Mouse (Mus musculus) spleen, embryonic (tissue): ENCODE measurements around the gene Acp4.
"Not testable (repeated sequence)": the region's sequence is repeated elsewhere in the genome, so short reads cannot be mapped to it uniquely, and the experiment has no call there.

Experiments
- CTCF ChIA-PET: fragments of 350-600 bp; sonication (Branson Sonifier 250); formaldehyde crosslinking; loops from one replicate; lab custom pipeline; 2022; lab: Charles Lee

Gene Acp4

DNA sequence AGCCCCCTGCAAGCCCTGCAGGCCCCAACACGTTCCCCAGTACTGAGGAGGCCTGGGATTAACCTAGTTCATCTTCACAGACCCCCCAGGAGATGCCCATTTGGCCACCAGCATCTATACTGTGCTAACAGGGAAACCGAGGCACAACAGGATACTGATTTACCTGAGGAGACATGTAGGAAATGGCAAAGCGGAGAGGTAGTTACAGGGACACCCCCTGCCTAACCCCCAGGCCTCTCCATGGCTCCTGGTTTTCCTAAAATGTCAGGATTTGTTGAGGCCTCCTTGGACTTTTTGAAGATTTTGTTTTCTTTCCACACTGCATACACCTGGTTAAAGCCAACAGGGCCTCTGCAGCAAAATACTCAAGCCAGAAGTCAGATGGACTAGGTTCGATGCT lies at the start of gene Acp4:
TSS of gene Acp4 (minus strand) at position 101 of the 400 bp plus-strand sequence.
- CTCF ChIA-PET, result no interaction called here

GRCm38 (mm10) chr7:44306516-44307240 lies 49.5 kb upstream of the Acp4 start, which contains the start of gene Clec11a:
TSS of gene Clec11a (minus strand) at chr7:44306902.
- CTCF ChIA-PET, result interaction anchor here (0.9 kb wide), 1 partner anchor 239 kb away, joined by 3 read pairs; no protein-coding TSS in a partner anchor

GRCm38 (mm10) chr7:44305686-44306085 lies 48.5 kb upstream of the Acp4 start:
- CTCF ChIA-PET, result no interaction called here

DNA sequence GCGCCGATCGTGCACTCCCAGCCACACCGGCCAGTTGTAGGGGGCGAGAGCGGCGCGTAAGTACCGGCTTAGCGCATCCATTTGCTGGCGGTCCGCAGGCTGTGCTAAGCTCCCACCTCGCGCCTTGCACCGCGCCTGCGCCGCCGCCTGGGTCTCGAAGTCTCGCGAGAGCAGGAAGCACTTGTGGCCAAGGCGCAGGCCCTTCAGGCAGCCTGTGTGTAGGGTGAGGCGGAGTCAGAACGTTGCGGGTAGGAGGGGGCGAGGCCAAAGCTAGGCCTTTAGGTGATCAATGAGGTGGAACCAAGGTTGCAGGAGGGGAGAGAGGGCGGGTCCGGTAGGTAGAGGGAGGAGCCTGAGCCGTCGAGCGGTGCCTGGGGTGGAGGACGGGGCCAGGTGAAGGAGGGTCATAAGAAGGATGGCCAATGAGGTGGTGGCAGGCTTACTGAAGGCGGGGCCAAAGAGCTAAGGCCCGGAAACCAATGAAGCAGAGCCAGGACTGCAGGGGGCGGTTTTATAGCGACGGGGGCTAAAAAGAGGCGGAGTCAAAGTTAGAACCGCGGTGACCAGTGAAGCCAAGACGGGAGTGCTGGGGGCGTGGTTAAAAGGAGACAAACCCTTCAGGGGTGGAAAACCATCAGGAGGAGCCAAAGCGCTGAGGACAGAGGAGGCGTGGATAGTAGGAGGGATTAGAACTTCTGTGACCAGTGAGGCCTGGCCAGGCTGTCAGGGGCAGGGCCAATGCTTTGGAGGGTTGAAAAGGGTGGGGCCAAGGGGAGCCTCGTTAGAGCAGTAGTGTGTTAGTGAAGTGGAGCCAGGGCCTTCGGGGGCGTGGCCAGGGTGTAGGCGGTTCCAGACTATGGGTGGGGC lies 47.8 kb upstream of the Acp4 start:
- CTCF ChIA-PET, result no interaction called here

DNA sequence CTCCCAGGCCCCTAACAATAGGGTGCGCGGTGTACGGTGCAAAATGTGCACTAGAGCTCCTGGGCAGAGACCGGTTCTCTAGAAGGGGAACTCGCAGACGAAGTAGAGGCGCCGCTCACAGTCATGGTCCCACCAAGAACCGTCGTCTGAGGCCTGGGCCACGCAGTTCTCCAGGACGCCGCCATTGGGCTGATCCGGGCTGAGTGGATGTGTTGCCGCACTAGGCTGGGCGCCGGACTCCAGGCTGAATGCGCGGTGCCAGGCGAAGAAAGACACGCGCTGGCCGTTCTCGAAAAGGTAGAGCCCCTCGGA lies 47.2 kb upstream of the Acp4 start:
- CTCF ChIA-PET, result no interaction called here

- CTCF ChIA-PET, result no interaction called here
These were observed 46.5 kb upstream of the Acp4 start for GRCm38 (mm10) chr7:44303346-44304340.

- CTCF ChIA-PET, result not testable (repeated sequence)
These were observed 40.3 kb upstream of the Acp4 start for GRCm38 (mm10) chr7:44297501-44297900.

DNA sequence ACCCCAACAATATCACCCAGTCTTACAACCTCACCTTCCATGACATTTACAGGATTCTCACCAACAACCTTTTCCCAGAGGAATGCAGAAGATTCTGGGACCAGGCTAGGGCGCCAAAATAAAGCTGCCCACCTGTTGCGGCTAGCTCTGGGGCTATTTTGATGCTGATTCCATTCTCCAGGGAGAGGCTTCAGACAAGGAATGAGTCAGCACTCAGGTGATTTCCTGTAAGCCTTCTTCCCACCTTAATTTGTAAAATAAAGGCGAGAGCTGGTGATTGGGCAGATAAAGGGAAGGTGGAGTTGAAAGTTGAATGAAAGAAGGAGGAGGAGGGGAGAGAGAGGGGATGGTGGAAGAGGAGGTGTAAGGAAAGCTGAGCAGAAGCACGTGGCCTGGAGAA lies 34.2 kb upstream of the Acp4 start:
- CTCF ChIA-PET, result no interaction called here

- CTCF ChIA-PET, result no interaction called here
These were observed 33.8 kb upstream of the Acp4 start for GRCm38 (mm10) chr7:44290986-44291385.

- CTCF ChIA-PET, result interaction anchor here (0.6 kb wide), 1 partner anchor 23 kb away, joined by 5 read pairs; no protein-coding TSS in a partner anchor
These were observed 30.6 kb upstream of the Acp4 start for GRCm38 (mm10) chr7:44287760-44288159.

GRCm38 (mm10) chr7:44281586-44281985 lies 24.4 kb upstream of the Acp4 start:
- CTCF ChIA-PET, result no interaction called here

DNA sequence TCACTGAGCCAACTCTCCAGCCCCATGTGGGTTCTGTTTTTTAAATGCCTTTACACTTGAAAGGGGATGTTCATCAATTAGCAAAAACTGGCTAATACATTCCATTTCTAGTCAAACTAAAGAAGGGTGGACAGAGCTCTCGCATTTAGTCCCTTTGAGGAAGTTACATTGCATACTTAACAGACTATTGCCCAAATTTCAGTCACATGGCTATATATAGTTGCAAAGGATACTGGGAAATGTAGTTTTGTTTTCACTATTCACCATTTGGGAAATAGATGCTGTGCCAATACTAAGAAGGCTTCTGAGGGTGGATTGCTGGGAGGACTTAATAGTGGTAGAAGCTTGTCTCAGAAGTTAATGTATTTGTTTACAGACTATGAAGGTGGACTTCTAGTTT lies 23.8 kb upstream of the Acp4 start:
- CTCF ChIA-PET, result interaction anchor here (0.6 kb wide), 1 partner anchor 92 kb away, joined by 6 read pairs; no protein-coding TSS in a partner anchor

DNA sequence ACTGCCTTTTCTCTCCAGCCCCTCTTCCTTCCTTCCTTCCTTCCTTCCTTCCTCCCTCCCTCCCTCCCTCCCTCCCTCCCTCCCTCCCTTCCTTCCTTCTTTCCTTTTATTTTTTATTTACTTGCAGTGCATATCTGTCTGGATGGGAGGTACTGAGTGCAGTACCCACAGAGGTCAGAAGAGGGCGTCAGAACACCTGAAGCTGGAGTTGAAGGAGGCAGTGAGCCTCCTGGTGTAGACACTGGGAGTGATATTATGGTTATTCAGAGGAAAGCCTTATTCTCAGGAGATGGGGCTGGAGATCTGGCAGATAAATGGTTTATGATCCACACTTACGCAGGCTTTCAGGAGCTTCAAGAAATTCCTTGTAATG lies 20.1 kb upstream of the Acp4 start:
- CTCF ChIA-PET, result interaction anchor here (0.8 to 1.2 kb wide), 3 partner anchors 41 to 82 kb away, joined by 4 to 10 read pairs (median 6); no protein-coding TSS in a partner anchor

- CTCF ChIA-PET, result interaction anchor here (0.8 to 1.2 kb wide), 3 partner anchors 42 to 82 kb away, joined by 4 to 10 read pairs (median 6); no protein-coding TSS in a partner anchor
These were observed 19.5 kb upstream of the Acp4 start for GRCm38 (mm10) chr7:44276461-44277249.

- CTCF ChIA-PET, result no interaction called here
These were observed 18.4 kb upstream of the Acp4 start for GRCm38 (mm10) chr7:44275546-44275945.

- CTCF ChIA-PET, result no interaction called here
These were observed 16.9 kb upstream of the Acp4 start for GRCm38 (mm10) chr7:44274096-44274495.

GRCm38 (mm10) chr7:44273446-44273845 lies 16.3 kb upstream of the Acp4 start:
- CTCF ChIA-PET, result no interaction called here

GRCm38 (mm10) chr7:44272546-44272945 lies 15.4 kb upstream of the Acp4 start:
- CTCF ChIA-PET, result no interaction called here

GRCm38 (mm10) chr7:44271309-44271708 lies 14.1 kb upstream of the Acp4 start:
- CTCF ChIA-PET, result no interaction called here

DNA sequence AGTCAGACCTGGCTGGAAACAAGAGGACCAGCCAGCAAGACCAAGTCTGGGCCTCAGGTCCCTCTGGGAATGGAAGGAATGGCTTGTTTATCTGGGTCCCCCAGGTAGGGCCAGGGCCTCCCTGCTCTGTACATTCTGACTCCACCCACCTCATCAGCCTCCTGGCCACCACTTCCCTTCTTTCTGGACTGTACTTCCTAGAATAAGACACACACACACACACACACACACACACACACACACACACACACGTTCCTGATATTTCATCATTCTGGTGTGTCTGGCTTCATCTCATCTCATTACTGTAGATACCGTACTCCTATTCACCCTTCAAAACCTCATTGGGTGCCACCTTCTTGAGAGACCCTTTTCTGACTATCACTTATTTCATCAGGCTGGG lies 12.2 kb upstream of the Acp4 start:
- CTCF ChIA-PET, result no interaction called here

GRCm38 (mm10) chr7:44268117-44268516 lies 10.9 kb upstream of the Acp4 start:
- CTCF ChIA-PET, result no interaction called here
